Mouse (Mus musculus): ENCODE results near the gene Grik4.

Grik4 gene

DNA sequence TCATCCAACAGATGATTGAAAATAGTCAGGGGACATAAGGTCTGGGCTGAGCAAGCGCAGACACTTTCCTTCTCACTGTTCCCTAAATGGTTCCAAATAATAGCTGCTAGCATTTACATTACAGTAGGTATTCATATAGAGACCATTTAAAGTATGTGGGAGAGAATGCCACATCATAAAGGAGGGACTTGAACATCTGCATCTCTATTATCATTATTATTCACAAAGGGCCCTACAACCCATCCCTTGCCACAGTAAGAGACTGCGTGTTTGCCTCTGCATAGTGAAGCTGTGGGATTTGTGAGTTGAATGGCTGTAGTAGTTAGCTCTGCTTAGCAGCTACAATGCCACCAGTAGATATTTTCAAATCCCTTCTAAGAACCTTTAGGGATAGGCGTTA lies 296.2 kb downstream of the Grik4 start:
- no peak for DNase-seq

DNA sequence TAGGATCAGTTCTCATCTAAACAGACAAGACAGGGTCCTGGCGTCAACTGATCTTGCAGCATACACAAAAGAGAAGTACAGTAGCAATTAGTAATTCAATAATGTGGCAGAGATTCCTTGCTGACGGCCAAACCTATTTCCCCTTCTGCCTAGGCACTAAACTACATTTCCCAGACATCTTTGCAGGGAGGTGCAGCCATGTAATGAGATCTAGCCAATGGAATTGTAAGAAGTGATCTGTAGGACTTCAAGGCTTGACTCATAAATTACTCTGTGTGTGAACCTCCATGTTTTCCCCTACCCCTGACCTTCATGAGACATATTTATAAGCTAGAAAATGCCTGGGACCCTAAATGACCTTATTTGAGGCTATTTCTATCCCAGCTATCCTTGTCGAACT lies 296.7 kb downstream of the Grik4 start:
- no peak for DNase-seq

DNA sequence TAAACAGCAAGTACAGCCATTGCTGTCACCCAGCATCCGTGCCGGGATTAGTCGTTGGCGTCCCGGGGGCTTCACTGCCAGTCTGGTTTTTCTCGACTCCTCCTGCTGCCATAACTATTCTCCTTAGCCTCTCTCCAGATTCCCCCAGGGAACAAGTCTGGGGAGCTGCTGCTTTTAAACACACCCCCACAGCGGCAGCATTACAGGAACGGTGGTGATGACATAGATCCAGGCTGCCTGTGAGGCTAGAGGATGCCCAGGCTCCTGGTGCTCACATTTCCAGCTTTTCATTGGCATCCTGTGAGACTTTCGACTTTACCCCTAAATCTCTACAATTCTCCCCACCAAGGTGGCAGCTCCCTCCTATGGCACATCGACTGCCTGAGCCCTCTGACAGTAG lies 297.5 kb downstream of the Grik4 start:
- DNase-seq = no peak

DNA sequence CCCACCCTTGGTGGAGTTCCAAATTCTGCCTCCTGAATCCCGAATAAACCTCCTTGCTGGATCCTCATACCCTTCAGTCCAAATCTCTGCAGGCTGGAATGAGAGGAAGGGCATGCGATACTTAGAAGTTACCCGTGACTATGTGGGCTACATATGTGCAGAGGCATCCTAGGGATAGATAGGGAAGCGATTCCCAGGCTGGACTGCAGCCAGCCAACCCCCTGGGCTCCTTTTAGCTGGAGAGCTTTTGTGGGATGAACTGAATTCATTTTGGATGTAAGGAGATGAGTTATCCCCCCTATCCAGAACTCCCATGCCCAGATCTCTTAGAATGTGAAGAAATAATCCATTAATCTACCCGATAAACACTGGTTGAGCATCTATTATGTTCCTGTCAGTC lies 299.1 kb downstream of the Grik4 start:
- DNase-seq = no peak

DNA sequence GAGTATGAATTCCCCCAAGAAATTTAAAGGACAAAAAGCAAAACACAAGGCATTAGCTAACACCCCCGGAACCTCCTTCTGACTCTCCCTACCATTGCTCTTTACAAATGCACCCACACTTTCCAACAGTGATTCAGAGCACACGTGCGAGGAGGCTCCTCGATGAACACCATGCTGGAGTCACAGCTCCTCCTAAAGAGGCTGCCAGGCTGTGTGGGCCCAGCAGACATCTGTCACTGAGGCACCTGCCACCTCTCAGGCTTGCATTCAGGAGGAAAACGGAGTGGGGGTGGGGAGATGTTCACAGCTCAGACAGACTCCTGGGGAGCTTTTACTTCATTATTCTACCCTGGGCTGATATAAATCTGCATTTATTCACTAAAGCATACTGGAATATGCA lies 301.5 kb downstream of the Grik4 start:
- DNase-seq = no peak

DNA sequence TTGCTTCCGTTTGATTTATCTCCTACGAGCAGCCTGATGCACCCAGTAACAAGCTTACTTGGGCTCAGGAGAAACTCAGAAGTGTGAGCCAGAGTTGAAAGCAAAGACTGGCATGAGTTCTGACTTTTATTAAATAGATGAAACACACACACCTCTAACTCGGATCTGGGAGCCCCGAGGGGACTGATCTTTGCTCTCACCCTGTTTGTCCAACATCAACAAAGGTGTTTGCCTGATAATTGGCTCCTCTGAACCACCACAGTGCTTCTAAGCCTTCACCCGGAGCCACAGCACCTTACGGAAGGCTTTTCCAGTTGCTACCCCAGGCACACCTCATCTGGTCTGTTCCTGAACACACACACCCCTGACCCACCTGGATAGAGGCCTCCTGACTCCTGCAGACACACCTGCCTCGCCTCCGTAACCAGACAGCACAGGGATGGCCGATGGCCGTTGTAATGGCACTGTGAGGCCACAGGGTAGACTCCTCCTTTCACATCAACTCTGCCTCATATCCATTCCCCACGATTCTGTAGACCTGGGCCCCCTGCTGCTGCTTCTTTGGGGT lies 302.7 kb downstream of the Grik4 start:
- DNase-seq = no peak

DNA sequence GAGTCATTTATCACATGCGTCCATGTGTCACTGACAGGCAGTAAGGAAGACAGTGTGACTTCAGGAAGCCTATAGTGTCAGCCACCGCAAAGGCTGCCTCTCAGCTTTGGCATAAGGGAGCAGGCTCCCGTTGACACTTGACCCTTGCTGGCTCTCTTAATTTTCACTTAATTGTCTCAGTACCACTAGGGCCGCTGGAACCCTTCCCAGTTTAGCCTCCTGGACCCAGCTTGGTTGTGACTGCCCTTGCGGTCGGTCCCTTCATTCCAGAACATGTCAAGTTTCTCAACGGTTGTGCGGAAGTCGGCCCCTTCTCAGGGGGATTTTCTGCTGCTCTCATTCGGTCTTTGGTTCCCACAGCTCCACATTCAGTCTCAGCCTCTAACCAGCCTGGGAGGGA lies 307.8 kb downstream of the Grik4 start:
- no peak for DNase-seq

DNA sequence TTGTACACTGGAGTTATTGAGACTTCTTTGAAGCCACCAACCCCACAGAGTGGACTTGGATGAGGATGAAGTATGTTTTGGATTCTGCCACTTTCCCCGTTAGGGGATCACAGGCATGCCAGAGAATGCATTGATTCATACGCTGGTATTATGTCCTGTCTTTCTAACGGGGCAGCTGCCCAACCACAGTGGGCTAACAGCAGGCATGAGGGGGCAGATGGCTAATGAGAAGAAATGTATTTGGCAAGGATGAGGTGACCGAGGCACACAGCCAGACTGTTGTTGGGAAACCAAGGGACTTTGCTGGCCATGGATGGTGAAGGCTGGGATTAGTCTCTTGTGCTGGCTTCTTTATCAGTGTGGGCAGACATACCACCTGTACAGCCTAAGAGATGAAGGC lies 312.8 kb downstream of the Grik4 start:
- DNase-seq = no peak

DNA sequence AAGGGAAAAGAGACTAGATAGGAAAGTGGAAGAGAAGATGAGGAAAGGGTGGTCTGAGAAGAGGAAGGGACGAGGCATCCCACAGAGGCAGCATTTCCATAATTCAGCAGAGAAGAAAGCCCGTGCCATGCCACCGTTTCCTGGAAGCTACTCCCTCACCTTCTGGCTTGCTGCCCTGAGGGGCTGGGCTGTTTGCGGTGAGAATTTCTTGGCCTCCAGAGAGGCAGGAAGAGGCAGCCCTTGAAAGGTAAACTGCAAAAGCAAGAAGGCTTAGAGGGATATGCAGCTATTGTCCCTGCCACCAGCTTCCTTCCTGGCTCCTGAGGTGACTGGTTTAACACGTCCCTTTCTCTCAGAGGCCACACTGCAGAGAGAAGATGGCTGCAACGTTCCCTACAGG lies 316.7 kb downstream of the Grik4 start:
- DNase-seq = no peak

DNA sequence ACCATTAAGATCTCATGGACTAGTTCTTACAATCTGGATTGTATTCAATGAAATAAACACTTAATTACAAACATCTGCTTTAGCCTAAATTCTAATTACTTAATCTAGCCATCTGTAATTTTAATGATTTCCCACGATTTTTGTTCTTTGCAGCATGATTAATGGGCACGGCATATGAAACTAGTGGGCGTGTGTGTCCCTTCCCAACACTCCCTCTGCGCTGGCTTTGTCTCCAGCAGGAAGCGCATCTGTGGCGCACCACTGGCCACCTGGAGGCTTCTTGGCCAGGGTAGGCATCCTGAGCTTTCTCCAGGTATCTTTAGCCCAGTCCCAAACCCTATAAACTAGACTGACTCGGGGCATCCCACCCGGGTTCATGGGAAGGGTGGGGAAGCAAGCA lies 317.1 kb downstream of the Grik4 start:
- no peak for DNase-seq

DNA sequence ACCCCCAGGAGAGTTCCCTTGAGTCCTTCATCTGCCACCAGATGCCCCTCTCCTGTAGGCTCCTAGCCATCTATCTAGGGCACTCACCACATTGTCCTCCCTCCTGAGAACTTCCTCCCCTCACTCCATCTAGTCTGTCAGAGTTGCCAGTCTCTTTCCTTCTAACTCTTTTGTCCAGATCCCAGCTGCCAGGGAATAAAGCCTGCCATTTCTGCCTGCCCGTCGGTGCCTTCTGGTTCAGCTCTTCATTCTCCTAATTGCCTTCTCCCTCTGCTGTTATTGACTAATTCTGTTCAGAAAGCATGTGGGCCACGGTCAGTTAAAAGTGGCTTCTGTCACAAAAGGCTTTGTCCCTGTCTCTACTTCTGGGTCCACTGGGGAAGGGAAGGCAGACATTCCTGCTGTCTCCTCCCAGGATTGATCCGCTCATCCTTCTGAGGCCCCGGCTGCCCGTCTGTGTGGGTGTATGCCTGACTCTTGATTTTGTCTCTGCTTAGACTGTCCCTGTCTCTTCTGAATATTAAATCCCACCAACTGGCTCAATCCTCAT lies 318.0 kb downstream of the Grik4 start:
- DNase-seq = no peak

DNA sequence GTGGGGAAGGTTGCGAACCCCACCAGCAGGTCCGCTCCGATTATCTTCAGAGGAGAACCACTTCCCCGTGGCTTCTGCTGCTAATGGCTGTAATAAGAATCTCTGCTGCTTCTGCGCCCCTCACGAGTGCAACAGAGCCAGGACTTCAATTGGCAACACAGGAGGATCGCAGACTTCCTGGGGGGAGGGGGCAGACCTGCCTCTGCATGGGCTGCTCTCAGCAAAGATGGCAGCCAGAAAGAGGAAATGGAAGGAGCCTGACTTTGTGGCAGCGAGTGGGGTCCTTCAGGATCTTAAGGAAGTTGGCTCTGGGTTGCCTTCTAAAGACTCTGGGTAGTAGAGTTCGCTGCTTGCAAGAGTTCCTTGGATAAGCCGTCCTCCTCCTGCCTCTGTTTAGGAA lies 329.9 kb downstream of the Grik4 start:
- no peak for DNase-seq

DNA sequence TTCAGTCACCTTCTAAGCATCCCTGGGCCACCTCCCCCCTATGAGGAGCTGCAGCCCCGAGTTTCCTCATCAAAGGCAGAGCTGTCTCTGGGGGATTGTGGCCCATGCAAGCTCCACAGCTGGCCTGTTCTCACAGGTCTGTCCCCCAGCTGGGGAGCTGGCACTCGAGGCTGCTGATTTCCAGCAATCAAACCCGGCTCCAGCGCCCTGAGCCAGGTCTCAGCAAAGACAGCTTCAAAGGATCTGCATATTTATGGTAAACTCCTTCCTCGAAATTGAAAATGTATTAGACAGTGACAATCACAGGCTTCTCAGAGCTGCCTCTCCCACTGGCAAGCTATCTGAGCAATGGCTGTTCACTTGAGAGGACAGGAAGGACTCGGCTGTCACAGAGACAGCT lies 330.5 kb downstream of the Grik4 start:
- DNase-seq = no peak

DNA sequence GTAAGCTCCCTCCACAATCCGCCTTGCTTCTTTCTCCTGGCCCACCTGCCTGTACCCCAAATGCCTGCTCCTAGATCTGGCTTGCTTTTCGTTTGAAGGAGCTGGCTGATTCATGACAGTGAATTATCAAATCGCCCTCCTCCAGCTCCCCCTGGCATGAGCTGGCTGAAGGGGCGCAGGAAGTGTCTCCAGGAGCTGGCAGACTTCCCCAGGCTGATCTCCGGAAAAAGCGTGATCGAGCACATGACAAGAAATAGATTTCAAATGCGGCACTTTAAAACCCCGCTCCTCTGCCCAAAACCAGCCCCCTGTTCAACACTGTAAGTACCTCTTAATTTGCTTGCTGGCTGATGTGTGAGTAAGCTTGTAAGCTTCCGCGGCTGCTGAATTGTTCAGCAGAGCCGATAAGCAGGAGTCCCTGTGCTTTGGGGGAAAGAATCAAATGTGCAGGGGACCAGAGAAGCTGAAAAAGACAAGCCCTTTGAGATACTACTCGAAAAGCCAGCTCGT lies 331.8 kb downstream of the Grik4 start:
- DNase-seq = no peak

DNA sequence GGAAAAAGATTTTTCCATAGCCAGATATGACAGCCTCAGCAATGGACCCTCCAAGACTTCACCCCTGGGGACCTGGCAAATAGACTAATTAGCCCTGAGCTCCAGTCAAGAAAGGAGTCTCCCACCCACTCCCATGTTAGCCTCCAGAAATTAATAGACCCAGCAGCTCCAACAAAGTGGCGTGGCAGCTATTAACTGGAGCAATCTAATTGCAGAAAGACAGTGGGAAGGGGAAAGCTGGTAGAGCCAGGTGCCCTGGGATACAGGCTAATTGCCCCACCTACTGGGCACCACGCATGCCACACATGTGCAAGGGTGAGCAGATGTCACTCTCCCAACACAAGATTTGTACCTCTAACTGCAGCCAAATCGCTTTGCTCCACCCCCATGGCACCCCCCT lies 342.8 kb downstream of the Grik4 start:
- DNase-seq = no peak

DNA sequence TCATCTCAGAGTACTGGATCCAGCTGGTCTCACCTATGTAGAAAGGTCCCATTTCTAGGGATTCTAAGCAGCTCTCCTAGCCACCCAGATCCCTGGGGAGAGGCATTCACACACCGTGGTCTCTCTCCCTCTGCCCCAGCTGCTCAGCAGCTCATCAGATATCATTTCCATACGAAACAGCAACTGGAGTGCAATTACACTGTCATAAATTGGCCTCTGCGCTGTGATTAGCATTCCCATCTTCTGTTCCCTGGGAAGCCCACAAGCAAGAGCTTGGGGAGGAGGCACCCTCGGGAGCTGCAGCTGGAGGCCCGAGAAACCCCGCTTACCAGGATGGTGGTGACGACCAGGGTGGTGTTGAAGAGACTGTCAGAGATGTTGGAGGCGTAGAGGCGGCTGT lies 346.8 kb downstream of the Grik4 start:
- no peak for DNase-seq

DNA sequence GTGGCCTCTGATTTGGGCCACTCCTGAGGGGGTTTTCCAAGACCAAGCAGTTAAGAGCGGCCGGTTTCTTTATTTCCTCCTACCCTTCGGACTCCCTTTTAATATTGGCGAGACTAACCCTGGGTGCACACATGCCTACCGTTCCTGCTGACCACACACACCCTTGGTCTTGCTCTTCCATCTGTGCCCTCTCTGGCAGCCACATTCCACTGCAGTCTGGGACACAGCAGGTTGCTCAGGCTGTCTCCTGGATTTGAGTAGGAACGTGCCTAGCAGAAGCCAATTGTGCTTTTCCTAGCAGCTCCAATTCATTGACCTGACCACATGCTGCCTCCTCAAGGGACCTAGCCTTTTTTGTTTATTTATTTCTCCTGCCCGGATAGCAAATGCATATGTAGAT lies 365.8 kb downstream of the Grik4 start:
- DNase-seq = peak; percentile 58

DNA sequence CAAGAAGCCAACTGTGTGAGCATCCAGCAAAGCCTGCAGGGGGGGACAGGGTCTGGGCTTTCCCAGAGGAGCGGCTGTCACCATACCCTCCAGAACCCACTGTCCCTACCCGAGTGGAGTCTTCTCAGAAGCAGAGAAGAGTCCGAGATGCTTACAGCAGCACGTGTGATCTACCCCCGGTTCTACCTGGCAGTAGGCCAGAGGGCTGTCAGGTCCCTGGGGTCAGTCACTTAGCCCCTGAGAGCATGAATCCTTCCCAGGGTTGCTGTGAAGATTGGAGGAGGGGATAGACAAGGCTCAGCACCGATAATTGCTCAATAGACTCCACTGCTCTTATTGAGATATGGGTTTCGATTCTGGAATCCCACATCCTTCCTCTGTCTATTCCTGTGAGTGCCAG lies 366.2 kb downstream of the Grik4 start:
- no peak for DNase-seq

DNA sequence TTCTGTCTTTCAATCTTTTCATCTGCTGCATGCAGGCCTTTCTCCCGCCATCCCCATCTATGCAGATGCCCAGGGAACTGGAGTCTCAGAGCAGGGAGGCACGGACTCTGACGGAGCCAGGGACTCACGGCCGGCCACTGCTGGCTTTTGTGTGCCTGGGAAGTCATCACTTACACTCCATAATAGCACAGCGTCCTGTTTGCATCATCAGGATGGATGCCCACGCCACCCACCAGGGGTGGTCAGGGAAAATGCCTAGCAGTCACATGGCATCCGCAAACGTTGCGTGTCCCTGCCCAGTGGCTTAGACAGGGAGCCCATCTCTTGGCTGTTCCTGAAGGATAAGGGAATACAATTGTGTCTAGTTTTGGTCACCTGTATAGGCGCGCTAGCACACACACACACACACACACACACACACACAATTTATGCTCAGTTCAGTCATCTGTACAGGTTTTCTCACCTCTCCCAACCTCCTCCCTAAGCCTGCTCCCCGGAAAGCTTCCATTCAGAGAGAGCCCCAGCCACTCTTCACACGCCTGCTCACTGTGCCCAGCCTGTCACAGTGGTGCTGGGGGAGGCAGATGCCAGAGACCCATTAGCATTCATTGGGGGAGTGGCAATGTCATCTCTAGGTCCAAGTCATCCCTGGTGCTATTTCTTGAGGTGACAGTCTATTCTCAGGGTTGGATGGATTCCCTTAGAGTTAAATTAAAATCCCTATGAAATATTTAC lies 370.5 kb downstream of the Grik4 start:
- DNase-seq = peak; percentile 37

DNA sequence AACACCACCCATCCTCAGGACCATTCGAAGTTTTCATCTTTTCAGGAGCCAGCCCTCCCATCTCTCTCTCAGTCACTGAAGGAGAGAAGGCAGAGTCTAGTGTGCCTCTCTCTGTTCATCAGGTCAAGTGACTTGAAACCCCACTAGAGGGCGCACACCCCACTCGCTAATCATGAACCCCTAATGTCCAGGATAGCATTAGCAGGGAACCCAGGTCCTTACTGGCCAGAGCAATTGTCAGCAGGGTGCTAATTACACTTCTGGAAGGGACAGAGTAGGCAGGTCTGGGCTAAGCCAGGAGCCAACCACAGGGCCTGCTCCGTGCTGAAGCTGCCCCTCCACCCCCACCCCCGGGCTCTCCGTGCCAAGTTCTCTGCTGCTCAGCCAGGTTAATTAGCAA lies 371.1 kb downstream of the Grik4 start:
- DNase-seq = peak; percentile 31

DNA sequence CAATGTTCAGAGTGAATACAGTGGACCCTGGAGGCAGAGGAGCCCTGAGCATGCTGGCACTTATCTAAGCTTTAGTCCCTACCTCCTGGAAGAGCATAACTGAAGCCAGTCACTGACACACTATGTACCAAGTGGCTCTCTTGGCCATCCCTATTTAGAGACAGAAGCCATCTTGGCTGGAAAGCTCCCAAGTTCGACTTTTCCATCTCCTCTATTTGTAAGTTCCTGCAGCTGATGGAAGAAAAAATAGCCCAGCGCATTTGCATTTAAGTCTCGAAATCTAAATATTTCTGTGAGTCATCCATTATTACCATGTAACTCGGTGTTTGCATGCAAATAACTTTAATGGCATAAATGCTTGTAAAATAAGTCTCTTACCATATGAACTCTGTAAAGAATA lies 378.4 kb downstream of the Grik4 start:
- DNase-seq = no peak

DNA sequence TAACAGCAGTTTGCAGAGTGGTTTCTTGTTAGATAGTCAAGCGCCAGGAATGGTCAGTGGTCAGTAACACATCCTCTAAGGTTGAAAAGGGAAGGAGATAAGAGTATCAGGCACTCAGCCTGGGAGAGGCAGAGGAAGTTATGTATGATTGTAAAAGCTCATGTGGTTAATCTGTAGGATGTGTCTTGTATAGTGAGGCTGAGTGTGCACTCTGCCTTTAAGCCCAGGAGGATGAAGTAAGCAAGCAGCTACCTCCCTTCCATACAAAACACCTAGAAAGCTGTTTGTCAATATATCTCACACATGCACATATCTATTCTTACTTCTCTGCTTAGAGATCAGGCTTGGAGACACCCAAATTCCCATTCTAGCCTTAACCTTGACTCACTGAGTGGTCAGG lies 389.1 kb downstream of the Grik4 start:
- no peak for DNase-seq

DNA sequence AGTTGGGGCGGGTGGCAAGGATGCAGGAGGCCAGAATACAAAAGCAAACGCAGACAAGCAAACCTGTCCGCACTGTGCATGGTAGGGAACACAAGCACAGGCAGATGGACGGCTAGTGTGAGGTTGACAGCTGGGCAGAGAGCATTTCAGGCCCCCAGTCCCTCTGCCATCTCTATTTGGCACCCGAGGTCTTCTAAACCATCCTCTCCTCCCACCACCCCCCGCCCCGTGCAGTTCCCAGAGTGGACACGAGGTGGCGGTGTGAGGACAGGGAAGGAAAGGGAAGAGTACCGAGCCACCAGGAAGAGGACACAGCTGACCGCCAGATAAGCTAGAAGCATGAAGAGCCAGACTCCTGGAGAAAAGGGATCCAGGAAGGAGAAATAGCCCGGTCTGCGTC lies 394.2 kb downstream of the Grik4 start:
- DNase-seq = peak; percentile 14

DNA sequence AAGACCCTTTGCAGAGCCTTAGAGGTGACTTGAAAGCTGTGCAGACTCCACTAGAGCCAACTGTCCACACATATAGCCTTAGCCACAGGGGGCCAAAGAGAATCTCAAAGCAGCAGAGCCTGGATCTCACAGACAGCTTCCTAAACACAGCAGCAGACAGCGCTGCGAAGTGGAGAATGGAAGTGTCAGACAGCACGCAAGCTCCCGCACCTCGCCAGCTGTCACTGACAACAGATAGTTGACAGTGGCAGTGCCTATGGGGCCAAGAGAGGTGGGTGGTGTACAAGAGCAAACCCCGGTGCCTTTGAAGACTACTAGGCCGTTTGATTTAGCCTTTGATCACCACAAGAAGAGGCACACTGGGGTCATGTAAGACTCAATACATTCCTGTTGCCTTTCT lies 395.3 kb downstream of the Grik4 start:
- DNase-seq = no peak

DNA sequence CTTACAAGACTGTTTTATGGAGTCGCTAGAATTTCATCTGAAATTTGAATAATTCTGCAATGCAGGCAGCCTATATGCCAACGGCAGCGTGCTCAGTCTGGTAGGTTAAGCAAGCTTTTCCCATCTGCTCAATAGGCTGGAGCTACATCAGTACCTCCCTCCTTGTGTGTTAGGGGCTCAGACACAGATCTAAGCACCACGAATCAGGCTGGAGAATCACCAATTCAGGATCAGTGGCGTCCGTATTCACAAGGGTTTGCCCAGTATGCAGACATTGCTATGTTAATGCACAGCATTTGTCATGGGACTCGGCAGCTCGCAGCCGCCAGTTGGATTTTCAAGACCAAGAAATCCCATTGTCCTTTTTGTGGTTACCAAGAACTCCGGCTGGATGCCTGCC lies 399.8 kb downstream of the Grik4 start:
- DNase-seq = no peak

All from kidney, adult 11 months (tissue).